Mouse (Mus musculus): Measurements from ENCODE around the gene Smyd4.

GRCm38 (mm10) chr11:75415994-75416393 is 67.8 kb downstream of the Smyd4 start:
- TF ChIP-seq CTCF (IDR thresholded peaks at IDR 0.05; ENCODE audit: control insufficient read depth, insufficient read depth, low read length), result no peak
- TF ChIP-seq POLR2A (IDR thresholded peaks at IDR 0.05; ENCODE audit: borderline replicate concordance, control insufficient read depth, low read depth, low read length), result peak; percentile 39; the same call in 1 of the 2 replicates

Measured in bone marrow, adult 2 months (tissue).